In genomic region chr14:46067102-46067801, GRCm38 (mm10) we compare ENCODE assay signal across 14 mouse cellular contexts.
A peak's percentile ranks its signal among the peaks of the same experiment; 100 is the strongest.
DNase-seq lines count a peak whose midpoint lies in the region; ATAC-seq and TF ChIP-seq lines count a peak whose summit lies in the region.
"Had no signal": no experiment of that assay in that cellular context is flagged by ENCODE, and none has a peak within 500 bp of the region (broad histone marks: within the 10 kb centered on the region; RNA-seq: fewer than 3 reads in every experiment).

No protein-coding gene starts in this region.

- H3K4me1 ChIP-seq in heart, embryonic 11.5 days (ENCODE audit: control insufficient read depth, insufficient read depth, low read length) = peaks cover 9% of the 10 kb centered on the region
- no peaks in the 10 kb centered on the region for H3K4me1 ChIP-seq in intestine, embryonic 16.5 days (ENCODE audit: control insufficient read depth, insufficient read depth, low read length)
- no peaks in the 10 kb centered on the region for H3K4me1 ChIP-seq in hindbrain, embryonic 16.5 days (ENCODE audit: control insufficient read depth, insufficient read depth, low read depth, low read length)
- H3K4me1 ChIP-seq: embryonic facial prominence, embryonic 15.5 days had no signal

- peak; percentile 24 for DNase-seq in gastrocnemius, adult 2 months
- DNase-seq in gastrocnemius, postnatal 14 days = no peak
- DNase-seq in 3T3-L1 (ENCODE audit: low read depth, low spot score) = peak; percentile 64
- peak; percentile 14 for DNase-seq in kidney, postnatal 14 days
- DNase-seq in left cerebral cortex, adult 9 months (ENCODE audit: low spot score in 2 of 2) = no peak
- DNase-seq: B cell, adult 2 months; cerebellum, postnatal 10 days; thymus, adult 18-20 months had no signal

- H3K4me3 ChIP-seq in gastrocnemius, adult 2 months = no peak overlapping the region
- no peak overlapping the region for H3K4me3 ChIP-seq in heart, embryonic 11.5 days (ENCODE audit: low read depth, low read length)
- H3K4me3 ChIP-seq in intestine, embryonic 16.5 days (ENCODE audit: low read length) = no peak overlapping the region
- no peak overlapping the region for H3K4me3 ChIP-seq in hindbrain, embryonic 16.5 days (ENCODE audit: low read length)
- H3K4me3 ChIP-seq: embryonic facial prominence, embryonic 15.5 days had no signal

- no peaks in the 10 kb centered on the region for H3K36me3 ChIP-seq in heart, embryonic 11.5 days (ENCODE audit: control insufficient read depth, insufficient read depth, low read length)
- H3K36me3 ChIP-seq in intestine, embryonic 16.5 days (ENCODE audit: control insufficient read depth, insufficient read depth, low read length) = no peaks in the 10 kb centered on the region
- no peaks in the 10 kb centered on the region for H3K36me3 ChIP-seq in hindbrain, embryonic 16.5 days (ENCODE audit: control insufficient read depth, insufficient read depth, low read length)
- H3K36me3 ChIP-seq: embryonic facial prominence, embryonic 15.5 days; G1E had no signal

- no peak overlapping the region for H3K4me2 ChIP-seq in heart, embryonic 11.5 days
- H3K4me2 ChIP-seq in intestine, embryonic 16.5 days (ENCODE audit: low read depth, low read length) = no peak overlapping the region
- no peak overlapping the region for H3K4me2 ChIP-seq in hindbrain, embryonic 16.5 days (ENCODE audit: low read length)
- H3K4me2 ChIP-seq: embryonic facial prominence, embryonic 15.5 days had no signal

- intact Hi-C loops in gastrocnemius, adult 2 months (cut with DNase I) = no loop called here
- intact Hi-C loops in gastrocnemius, postnatal 14 days (cut with DNase I; ENCODE audit: low total_unique reads) = no loop called here

- no peaks in the 10 kb centered on the region for H3K27me3 ChIP-seq in heart, embryonic 11.5 days (ENCODE audit: control insufficient read depth, insufficient read depth, low read length)
- no peaks in the 10 kb centered on the region for H3K27me3 ChIP-seq in intestine, embryonic 16.5 days (replicated peaks; ENCODE audit: control insufficient read depth, insufficient read depth, low read length)
- H3K27me3 ChIP-seq in hindbrain, embryonic 16.5 days (replicated peaks; ENCODE audit: control insufficient read depth, insufficient read depth, low read length) = no peaks in the 10 kb centered on the region
- H3K27me3 ChIP-seq: embryonic facial prominence, embryonic 15.5 days had no signal

- no peak overlapping the region for H3K9ac ChIP-seq in heart, embryonic 11.5 days (ENCODE audit: low read depth, low read length)
- no peak overlapping the region for H3K9ac ChIP-seq in intestine, embryonic 16.5 days (ENCODE audit: low read depth, low read length)
- no peak overlapping the region for H3K9ac ChIP-seq in hindbrain, embryonic 16.5 days (ENCODE audit: low read depth, low read length)
- H3K9ac ChIP-seq: embryonic facial prominence, embryonic 15.5 days had no signal

- ATAC-seq in heart, embryonic 11.5 days (replicated peaks; ENCODE audit: insufficient number of reproducible peaks, low FRiP score, low TSS enrichment) = no peak
- no peak for ATAC-seq in intestine, embryonic 16.5 days
- no peak for ATAC-seq in hindbrain, embryonic 16.5 days
- ATAC-seq: forebrain, embryonic 14.5 days had no signal

- no peaks in the 10 kb centered on the region for H3K9me3 ChIP-seq in heart, embryonic 11.5 days (replicated peaks; ENCODE audit: control insufficient read depth, low read length)
- H3K9me3 ChIP-seq in intestine, embryonic 16.5 days (ENCODE audit: control insufficient read depth, low read length) = no peaks in the 10 kb centered on the region
- H3K9me3 ChIP-seq in hindbrain, embryonic 16.5 days (ENCODE audit: control insufficient read depth, low read length) = no peaks in the 10 kb centered on the region
- H3K9me3 ChIP-seq: embryonic facial prominence, embryonic 15.5 days; G1E had no signal

- H3K27ac ChIP-seq in gastrocnemius, adult 2 months = no peak overlapping the region
- H3K27ac ChIP-seq in heart, embryonic 11.5 days (ENCODE audit: low read depth, low read length) = peak overlapping the region; percentile 29; the same call in 1 of the 2 replicates
- no peak overlapping the region for H3K27ac ChIP-seq in intestine, embryonic 16.5 days (ENCODE audit: low read length)
- no peak overlapping the region for H3K27ac ChIP-seq in hindbrain, embryonic 16.5 days (ENCODE audit: low read depth, low read length)
- H3K27ac ChIP-seq: embryonic facial prominence, embryonic 15.5 days had no signal

- no peak for TF ChIP-seq CTCF in gastrocnemius, adult 2 months (IDR thresholded peaks at IDR 0.05)

- WGBS in heart, embryonic 11.5 days (ENCODE audit: insufficient replicate concordance) = 53% methylated on average over 5 of the region's 5 CpGs
- 68% methylated on average over 5 of the region's 5 CpGs for WGBS in intestine, embryonic 16.5 days
- 79% methylated on average over 5 of the region's 5 CpGs for WGBS in hindbrain, embryonic 16.5 days

Comparison
In these comparisons a context has a peak if more than half of its experiments do, and no peak if none do; other contexts are left out.
1. DNase-seq: peak in gastrocnemius, adult 2 months (single experiment), 3T3-L1 (single experiment) and kidney, postnatal 14 days (single experiment); none in gastrocnemius, postnatal 14 days (single experiment) and left cerebral cortex, adult 9 months (0 of 2).